Mouse (Mus musculus) monocyte, adult 2 months (primary cell): ENCODE measurements around the gene Neb.

ENCODE experiments used
- DNase-seq, 2 experiments: peaks; one replicate each; pipeline ENCODE4 v3.0.0; 2022; ENCODE audit warnings: low spot score in 2 of 2, low read depth in 1 of 2

Gene Neb

GRCm38 (mm10) chr2:52378448-52378804 is at the start of gene Neb:
Gene Neb (minus strand): TSS chr2:52378474.
- no peak for DNase-seq

- DNase-seq: no peak
Measured at GRCm38 (mm10) chr2:52427383-52427782, 49.1 kb upstream of the Neb start.

DNA sequence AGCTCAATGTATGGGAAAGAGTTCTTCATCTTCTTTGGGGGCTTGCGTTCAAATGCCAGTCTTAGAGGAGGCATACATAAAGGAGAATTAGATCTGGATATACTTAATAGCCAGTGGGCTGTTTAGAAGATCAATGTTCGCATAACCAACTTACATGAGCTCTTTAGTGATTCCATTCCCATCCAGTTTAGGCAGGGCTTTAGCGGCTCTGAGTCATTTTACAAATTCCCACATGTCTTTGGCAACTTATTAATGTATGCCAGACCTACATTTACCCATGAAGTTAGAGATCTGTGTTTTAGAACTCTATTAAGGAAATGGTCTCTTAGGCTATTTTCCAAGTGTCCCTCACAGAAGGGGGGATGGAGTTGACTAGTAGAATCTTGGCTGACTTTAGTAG is 47.8 kb upstream of the Neb start:
- DNase-seq: no peak

GRCm38 (mm10) chr2:52425523-52425795 is 47.2 kb upstream of the Neb start:
- no peak for DNase-seq

DNA sequence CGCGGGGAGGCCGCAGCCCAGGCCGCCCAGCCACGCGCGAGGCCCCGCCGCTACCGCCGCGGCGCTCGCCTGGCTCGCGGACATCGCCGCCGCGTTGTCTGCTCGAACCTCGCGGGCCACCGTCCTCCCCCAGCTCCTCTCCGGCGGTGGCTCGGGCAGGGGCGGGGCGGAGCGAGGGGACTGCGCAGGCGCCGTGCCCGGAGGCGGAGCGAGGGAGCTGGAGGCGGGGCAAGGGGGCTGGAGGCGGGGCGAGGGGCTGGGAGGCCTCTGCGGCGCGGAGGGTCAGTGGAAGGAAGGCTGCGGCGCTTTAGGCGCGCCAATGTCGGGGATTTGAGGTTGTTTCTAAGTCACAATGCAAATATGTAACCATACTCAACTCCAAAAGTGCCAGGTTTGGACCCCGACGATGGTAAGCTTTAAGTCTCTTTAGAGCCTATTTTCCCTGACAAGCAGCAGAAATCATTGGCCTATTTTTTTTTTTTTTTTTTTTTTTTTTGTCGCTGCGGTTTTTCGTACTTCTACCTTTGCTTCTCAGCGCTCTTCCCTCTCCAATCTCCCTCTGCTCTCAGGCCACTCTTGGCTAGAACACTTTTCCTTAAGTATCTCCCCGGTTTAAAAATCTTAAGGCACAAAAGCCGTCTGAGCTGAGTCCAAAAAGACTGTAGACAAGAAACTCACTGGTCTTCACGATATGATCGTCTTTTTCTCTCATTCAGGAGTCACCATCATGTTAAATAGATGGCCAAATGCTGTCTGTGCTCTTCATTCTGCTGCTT is 46.7 kb upstream of the Neb start, which contains the start of gene Arl5a:
Arl5a (minus strand) TSS at position 155 of the 776 bp plus-strand sequence.
- peak; percentile 76 to 91 for DNase-seq

- DNase-seq: no peak
Measured at GRCm38 (mm10) chr2:52424248-52424728, 46.0 kb upstream of the Neb start.

DNA sequence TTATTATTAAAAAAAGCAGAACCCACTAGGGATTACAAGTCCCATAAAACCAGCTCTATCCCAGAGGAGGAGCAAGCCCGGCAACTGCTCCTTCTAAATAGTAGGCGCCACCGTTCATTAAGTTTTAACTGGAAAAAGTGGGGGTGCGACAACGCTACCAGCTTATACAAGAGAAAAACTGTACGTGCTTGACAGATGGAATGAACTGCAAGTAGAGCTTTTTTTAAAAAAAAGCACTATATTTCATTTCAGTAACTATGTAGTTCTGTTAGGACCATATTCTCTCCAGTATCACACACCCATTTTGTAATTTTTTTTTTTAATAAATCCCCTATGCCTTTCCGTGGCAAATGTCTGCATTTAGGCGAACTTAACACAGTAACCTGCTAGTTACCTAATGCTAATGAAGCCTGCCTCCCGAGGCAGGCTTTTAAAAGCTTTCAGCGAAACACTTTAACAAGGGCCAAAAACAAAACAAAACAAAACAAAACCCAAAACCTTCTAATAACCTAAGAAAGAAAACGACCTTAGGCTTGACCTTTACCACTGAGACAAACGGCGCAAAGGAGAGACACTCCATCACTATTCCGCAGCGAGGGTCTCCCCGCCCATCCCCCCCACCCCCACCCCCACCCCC is 45.5 kb upstream of the Neb start:
- DNase-seq: no peak

DNA sequence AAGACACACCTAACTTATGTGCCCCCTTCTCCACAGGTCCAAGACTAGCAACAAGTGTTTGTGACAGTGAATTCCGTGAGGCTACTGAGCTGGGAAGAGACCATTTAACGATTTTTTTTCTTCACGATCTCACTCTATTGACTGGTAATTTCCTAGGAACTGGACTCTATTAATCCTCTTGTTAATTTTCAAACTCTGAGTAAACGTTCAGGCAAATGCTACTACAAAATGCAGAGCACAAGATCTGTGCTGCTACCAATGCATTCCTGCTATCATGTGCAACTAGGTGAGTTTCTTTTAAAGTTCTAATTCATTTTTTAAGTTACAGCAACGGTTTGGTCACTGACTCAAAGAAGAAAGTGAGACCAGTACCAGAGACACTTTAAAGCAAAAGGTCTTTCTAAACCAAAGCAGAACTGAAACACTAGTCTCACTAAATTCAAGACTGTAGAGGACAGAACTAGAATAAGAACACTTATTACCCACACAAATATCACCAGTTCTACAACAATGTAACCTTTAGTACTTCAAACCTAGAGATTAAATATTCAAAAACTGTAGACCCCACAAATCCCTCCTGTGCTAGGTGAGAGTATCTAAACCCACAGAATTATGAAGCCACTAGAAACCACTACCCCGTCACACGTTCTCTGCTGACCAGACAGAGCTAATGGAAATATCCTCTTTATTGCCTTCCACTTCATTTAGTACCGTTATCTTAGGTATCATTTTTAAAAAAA is 44.8 kb upstream of the Neb start:
- no peak for DNase-seq

GRCm38 (mm10) chr2:52421197-52421596 is 42.9 kb upstream of the Neb start:
- DNase-seq: no peak

DNA sequence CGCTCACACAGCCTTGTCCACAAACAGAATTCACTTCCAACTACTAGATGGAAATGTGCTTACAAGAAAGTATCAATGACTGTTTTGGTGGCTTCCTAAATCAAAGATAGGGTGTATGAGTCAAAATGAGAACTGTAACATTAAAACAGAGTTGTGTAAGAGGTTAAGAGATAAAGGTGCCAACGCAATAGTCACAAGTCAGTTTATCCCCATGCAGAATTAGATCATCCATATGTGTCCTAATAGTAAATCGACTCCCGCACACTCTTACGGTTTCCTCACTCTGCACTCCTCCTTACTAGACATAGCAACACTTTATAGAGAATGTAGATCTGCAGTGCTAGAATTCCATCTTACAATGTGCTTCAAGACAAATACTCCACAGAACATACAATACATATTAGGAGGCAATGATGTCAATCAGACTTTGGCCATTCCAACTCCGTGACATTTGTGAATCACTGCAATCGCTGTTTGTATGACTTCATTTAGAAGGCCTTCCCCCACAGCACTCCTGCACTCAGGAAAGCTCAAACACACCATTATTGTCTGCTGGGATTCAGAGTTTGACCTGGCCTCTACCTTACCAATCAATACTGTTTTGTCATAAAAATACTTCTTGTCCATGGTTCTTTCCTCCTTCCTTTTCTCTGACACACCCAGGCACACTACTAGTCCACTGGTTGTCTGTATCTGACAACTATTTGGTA is 41.9 kb upstream of the Neb start:
- no peak for DNase-seq

GRCm38 (mm10) chr2:52419295-52419694 is 41.0 kb upstream of the Neb start:
- no peak for DNase-seq

DNA sequence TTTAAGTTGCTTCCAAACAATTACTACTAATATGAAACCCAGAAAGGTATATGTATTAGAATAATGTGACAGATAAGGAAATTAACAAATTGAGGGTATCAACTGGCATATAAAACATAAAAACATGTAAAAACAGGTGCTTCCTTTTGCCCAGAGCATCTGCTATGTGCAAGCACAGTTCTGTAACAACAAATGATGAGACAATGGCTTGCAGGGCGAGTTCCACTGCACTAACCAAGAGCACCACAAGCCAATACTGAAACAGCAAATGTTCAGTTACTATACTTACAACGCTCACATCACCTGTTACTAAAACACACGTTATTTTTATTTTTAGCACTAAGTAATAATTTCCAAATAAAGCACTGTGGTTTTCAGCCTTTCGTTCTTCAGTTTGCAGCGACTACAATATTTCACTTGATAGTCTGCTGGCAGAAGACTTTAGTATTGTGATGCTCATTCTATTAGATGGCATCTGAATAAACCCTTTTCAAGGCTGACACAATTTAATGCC is 34.3 kb upstream of the Neb start:
- DNase-seq: no peak

- DNase-seq: no peak
Measured at GRCm38 (mm10) chr2:52406480-52406879, 28.2 kb upstream of the Neb start.

GRCm38 (mm10) chr2:52405238-52405637 is 27.0 kb upstream of the Neb start:
- DNase-seq: no peak

GRCm38 (mm10) chr2:52394529-52394928 is 16.3 kb upstream of the Neb start:
- DNase-seq: no peak

DNA sequence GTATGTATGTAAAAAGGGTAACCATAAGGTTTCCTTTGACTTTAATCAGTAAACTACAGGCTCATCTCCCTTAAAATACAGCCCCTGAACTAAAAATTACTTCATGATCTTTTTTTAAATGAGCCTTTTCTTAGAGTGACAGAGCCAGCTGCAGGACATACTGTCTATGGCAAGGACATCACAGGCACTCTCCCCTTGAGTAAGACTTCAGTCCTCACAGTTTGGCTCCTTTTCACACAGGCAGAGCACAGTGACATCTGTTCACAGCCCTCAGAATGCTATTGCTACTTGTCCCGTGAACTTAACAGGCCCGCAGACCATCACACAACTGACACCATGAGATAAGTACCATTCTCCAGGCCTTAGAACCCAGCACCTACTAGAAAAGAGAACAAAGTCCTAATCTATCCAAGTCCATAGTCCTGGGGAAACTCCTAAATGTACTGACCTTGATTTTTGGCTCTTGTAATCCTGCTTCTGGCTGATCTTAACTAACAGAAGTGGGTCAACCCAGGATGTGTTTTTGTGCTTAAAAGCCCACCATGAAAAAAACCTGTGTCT is 12.2 kb upstream of the Neb start:
- no peak for DNase-seq

- no peak for DNase-seq
Measured at GRCm38 (mm10) chr2:52389975-52390374, 11.7 kb upstream of the Neb start.

DNA sequence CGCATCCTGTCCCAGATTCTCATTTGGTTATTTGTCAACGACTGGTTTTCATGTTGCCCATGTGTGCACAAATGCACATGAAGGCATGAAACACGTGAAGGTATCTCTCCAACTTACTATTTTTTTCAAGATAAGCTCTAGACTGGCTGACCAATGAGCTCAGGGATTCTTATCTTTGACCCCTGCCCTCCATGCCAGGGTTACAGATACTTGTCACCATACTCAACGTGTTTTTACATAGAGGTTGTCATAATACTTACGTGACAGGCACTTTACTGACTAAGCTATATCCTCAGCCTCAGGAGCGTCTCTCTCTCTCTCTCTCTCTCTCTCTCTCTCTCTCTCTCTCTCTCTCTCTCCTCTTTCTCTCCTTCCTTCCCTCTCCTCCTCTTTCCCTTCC is 8.2 kb upstream of the Neb start:
- DNase-seq: no peak

GRCm38 (mm10) chr2:52386037-52386436 is 7.8 kb upstream of the Neb start:
- DNase-seq: no peak

DNA sequence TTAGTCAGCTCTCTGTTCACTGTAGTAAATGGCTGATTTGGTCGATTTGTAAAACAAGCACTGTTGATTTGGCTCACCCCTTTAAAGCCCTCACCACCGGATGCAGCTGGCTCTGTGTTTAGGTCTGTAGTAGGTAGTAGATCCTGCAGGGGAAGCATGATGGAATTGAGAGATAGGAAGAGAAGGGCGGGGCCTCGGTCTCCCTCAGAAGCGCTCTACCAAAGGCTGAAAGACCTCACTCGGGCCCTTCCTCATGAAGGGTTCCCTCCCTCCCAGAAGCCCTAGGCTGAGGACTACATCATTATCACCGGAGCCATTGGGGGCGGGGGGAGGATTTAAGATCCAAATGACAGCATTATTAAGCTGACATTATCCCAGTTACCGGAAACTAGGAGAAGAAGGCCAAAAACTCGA is 581 bp upstream of the Neb start:
- no peak for DNase-seq
